Mouse (Mus musculus) cerebellum, adult (tissue): ENCODE measurements around the gene Trpt1.

Experiments used
- ATAC-seq: cut with Nextera tagmentation; 2 replicates; pipeline ENCODE4 v1.9.2; 2017; ENCODE audit warnings: mild to moderate bottlenecking, moderate library complexity, mixed read lengths; ENCODE audit not compliant: insufficient number of reproducible peaks, low FRiP score, low TSS enrichment

Gene Trpt1

DNA sequence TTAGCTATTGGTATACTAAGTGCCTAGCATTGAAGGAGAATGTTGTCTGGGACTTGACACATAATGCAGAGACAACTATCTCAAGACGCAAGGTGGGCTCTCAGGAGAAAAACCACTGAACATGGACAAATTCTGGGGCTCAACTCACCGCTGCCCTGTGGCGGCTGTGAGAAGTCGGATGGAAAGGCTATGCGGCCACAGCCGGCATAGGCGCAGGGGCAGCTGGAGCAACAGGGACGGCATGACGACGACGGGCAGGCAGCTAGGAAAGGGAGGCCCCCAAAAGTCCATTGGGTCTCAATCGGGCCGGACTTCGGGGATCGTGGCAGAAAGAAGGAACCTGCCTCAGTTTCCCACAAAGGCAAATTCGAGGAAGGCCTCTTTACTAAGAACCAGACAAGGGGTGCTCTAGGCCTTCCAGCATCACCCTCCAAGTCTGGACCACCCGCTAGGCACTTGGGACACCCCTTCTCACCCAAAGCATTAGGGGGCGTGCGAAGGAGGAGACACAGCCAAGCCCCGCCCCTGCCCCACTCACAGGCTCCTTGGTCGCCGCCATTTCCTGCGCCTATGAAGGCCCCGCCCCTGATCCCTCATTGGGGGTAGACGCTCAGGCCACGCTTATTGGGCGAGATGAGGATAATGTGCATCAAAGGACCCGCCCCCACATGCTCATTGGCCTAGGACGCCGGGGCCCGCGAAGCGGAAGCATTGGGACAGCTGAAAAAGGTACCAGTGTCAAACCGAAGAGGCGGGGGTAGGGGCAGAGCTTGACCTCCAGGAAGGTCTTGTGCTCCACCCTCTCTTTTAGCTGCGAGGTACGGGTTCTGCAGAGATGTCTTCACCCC, 3.7 kb upstream of the Trpt1 start, which contains the start of gene Dnajc4:
Gene Dnajc4 (minus strand): TSS at position 562 of the 848 bp plus-strand sequence.
- ATAC-seq: peak; percentile 85

DNA sequence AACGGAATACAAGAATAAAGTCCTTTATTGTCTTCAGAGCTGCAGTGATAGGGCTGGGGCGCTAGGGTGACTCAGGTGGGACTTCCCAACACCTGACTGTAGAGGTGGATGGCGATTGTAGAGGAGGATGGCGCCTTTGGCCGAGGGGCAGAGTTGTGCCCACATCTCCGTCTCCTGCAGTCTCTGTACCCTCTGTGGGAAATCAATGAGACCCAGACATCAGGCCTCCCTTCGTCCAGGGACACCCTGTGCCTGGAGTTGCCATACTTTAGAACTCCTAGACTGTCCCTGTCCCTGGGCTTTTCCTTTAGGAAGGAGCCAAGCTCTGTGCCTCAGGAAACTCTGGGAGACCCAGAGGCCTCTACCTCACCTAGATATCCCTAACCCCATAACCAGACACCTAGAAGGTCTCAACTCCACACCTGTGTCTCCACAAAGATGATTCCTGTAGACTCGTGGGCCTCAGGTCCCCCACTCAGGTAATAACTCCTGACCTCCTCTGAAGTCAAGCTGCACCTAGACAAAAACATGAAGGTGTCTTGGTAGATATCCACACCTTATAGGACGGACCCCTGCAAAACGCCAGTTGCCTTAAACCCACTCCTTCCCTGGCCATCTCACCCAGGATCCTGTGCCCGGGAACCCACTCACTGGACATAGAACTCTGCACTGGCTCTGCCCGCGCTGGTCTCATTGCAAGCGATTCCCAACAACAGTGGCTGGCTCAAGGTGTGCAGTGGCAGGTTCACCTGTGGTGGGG, 2.7 kb upstream of the Trpt1 start:
- ATAC-seq: no peak

DNA sequence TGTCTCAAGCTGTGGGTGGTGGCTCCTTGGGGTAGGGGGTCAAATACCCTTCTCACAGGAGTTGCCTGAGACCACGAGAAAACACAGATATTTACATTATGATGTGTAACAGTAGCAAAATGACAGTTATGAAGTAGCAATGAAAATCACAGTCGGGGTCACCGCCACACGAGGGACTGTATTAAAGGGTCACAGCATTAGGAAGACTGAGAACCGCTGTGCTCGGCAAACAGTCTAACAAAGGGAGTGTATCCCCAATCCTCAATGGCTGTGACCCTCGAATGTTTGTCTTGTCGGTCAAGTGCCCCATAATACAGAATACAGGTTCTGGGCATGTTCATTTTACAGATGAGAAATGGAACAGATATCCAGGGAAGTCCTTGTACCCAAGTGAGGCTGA, 1.9 kb upstream of the Trpt1 start:
- no peak for ATAC-seq

DNA sequence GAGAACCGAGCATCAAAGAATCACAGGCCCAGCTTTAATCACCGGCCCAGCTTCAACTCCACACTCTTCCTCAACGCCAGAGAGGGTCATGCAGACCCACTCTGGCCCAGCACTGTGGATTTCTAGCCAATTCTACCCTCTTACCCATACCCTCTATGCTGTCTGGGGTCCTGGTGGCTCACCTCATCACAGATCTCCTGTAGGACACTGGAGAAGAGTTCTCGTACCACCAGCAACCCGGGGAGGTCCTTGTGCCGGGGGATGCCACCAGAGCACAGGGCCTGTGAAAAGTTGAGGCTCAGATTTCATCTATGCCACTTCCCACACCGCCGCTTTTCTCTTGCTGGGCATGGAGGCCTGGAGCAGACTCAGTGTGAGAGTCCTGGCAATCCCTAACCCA, 1.4 kb upstream of the Trpt1 start:
- no peak for ATAC-seq

DNA sequence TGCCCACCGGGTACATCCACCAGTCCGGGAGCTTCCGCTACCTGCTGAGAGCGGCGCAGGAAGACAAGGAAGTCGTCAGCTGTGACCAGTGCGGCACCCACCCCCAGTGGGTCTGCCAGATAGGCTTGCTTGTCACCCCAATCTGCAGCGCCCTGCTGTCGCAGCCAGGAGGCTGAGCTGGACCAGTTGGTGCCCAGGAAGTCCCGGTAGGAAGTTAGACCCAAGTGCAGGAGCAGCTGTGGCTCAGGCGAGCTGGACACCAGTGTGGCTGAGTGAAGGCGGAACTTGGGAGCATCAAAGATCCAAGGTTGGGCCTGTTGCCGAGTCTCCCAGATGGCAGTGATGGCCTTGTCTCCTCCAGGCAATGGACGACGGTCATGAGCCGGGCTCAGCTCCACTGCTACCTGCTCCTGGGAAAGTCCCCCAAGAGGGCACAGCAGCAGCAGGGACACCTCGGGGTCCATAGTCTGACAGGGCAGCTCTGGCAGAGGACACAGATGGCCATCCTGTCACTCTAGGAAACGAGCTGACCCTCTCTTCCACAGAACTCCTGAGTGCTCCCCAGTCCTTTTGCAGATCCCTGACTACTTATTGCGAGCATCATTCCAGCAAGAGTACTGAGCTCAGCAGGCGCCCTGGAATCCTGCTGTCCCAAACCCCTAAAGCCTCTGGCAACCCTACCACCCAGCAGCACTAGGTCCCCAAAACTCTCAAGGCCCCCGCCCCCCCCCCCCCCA, 508 bp upstream of the Trpt1 start:
- no peak for ATAC-seq

DNA sequence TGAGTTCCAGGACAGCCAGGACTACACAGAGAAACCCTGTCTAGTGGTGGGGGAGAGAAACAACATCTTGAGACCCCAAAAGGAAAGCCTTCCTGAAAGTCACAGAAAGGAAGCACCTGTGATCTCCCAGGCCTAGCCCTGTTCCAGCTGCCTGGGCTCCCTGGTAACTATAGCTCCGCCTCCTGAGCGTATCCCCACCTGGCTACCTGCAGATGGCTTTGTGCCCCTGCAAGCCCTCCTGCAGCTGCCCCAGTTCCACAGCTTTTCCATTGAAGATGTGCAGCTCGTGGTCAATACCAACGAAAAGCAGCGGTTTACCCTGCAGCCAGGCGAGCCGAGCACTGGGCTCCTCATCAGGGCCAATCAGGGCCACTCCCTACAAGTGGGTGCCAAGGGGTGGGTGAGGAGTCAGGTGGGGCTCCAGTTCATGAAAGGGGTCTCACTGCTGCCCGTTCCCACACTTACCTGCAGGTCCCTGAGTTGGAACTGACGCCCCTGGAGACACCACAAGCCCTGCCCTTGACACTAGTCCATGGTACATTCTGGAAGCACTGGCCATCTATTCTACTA, 1.9 kb downstream of the Trpt1 start:
- no peak for ATAC-seq

DNA sequence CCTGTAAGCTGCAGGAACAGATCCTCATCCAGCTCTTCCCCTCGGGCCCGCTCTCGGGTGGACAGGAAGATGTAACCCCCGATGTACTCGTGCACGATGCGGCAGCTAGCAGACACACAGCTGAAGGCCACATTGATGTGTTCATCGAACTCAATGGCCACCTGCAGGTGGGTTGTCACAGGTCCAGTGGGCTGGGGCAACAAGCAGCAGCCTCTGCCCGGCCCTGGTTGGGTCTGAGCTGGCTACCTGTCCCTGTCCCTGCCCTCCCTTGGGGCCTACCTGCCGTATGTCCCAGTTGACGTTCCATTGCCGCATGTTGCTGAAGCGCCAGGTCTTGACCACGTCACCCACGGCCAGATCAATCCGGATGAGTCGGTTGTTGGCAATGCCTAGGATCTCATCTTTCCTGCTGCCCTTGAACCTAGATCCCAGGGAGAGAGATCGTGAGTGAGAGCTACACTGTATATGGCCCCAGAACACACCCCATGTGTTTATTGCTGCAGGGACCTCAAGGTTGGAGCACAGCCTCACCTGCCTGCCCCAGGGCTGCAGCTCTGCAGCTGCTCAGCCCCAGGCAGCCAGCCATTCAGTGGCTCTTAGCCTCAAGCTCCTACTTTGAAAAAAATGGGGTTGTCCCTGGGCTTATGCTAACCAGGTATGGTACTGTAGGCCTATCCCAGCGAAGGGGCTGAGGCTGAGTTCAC, 3.6 kb downstream of the Trpt1 start:
- no peak for ATAC-seq

DNA sequence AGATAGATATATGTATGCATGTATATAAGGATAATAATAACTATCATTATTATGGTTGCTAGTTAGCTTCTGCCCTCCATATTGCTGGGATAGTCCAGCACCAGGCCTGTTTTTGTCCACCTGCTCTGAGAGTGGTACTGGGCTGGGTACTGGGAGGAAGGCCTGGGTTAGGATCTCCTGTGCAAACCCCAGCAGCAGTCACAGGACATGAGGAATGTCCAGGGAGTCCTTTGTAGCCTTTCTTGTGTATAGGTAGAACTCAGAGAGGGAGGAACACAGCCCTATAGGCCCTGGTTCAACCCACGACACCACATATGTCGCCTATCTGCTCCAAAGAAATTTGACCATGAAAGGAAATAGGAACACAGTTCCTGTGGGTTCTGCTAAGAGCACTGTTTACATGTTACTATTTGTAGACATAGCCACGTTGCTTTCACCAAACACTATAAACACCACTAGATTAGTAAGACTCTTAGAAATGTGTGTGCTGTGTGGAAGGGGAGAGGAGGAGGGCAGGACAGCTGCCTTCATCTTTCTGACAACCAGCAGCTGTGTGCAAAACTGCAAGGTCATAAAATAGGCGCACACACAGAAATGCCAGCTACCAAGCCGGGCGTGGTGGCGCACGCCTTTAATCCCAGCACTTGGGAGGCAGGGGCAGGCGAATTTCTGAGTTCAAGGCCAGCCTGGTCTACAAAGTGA, 11.1 kb downstream of the Trpt1 start:
- ATAC-seq: no peak

DNA sequence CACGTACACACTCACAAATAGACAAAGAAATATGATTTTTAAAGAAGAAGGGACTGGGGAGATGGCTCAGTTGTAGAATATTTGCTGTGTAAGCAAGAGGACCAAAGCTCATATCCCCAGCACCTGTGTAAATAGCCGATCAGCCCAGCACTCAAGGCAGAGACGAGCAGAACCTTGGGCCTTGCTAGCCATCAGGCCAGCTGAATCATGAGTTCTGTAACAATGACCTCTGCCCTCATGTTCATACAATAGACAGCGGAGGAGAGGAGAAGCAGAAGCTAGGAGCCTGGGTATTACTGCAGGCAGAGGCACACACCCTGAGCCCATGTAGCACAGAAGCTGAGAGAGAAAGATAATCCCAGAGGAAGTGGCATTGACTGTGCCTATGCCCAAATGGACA, 16.5 kb downstream of the Trpt1 start:
- no peak for ATAC-seq

DNA sequence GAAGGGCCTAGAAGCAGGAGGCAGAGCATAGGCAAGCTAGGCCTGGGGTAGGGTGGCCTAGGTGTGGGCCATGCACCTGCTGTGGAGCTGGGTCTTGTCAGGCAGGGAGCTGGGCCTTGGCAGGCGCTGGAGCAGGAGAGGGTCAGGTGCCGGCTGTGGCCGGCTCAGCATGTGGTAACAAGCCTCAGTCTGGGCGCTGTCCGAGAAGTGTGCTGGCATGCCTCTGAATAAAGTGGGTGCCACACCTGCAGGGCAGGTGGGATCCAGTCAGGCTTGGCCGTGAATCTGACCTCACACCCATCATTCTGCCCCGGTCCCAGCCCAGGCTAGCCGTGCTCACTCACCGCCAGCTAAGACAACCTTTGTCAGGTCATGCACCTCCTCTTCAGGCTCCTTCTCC, 18.1 kb downstream of the Trpt1 start:
- no peak for ATAC-seq

DNA sequence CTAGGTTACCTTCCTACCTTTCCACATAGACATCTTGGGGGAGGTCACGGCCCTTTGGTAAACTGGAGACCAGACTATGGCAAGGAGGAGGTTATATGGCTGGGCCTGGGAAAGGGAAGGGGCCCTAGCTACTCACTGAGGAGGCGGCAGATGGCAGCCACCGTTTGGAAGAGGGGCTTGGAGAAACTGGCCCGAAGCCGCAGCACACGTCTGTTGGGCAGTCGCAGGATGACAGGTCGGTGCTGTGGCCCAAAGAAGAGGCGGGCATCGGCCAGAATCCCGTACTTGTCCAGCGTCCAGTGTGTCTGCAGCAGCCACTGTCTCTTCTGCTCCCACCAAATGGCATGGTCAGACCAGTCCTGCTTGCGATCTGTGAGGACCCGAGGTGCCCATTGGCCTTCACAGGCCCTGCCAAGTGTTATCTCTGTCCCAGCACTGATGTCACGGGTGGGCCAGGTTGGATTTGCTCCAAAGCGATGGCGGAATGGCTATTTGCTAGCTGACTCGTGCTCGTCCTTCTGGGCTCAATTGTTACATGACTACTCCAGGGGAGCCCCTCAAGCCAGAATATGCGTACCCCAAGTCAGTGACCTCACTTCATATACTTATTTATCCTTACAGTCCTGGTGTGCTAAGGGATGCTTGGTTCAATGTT, 18.7 kb downstream of the Trpt1 start:
- ATAC-seq: no peak

DNA sequence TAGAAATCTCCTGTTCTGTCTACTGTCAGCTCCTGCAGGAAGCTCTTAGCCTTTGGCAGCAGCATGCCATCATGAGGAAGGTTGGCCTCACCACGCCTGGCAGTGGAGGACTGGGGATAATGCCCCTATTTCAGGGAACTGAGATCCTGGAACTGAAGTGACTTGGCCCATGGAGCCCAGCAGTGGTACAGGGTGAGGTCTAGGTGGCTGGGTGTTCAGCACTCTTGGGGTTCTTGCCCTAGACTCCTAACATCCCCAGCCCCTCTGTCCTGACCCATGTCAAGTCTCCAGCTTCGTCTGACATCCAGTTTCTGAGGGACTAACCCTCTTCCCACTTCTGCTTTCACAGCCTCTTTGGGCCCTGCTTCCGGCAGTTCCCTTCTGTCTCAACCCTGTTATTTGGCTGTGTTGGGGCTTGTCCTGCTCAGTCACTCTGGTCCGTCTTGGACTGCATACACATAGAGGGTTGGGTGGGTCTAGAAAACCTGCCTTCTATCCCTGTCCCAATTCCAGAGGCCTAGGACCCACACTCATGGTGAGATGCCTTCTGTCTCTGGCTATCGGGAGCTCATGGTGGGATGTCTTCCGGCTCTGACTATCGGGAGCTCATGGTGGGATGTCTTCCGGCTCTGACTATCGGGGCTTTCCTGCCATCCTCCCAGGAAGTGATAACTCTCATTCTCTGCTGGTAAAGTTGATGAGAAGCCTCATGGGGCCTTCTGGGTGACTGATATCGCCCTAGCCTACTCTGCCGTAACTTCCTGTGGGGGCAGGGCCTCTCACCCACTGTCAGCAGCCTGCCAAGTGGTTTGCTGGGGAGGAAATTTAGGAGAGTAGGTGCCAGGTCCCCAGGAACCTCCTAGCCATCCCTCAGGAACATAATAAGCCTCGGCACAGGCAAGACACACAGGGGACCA, 21.9 kb downstream of the Trpt1 start:
- no peak for ATAC-seq

DNA sequence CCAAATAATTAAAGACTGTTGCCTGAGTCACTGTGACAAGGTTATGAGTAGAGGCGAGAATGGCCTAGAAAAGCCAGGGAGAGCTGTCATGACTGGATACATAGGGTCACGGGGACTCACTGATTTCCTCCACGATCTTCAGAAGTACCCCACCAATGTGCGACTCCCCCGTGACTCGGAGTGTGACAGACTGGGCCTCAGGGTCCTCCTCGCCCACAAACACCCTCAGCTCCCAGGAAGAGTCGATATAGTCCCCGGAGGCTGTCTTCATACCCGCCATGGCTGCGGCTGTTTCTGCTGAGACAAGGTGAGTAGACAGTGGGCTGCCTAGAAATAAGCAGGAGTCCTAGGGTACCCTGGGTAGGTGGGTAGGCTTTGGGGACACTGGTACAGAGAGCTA, 22.6 kb downstream of the Trpt1 start:
- ATAC-seq: no peak

DNA sequence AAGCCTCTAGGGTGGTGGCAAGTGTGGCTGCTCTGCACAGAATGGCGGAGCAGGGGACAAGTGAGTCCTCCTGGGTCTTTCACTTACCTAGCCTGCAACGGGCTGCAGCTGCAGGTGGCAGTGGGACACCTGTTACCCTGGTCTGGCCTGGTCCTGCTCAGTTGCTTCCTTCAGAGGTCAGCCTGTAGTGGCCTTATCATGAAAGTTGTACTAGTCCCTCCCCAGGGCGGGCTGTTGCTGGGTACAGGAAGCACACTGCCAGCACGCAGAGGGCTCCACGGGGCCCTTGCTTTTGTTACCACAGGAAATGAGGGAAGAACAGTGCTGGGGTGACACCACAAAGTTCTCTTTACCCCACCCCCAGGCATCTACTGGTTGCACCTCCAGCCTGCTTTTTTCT, 23.3 kb downstream of the Trpt1 start, which contains the start of gene Fermt3:
Gene Fermt3 (minus strand): TSS at position 279 of the 400 bp plus-strand sequence.
- ATAC-seq: no peak

DNA sequence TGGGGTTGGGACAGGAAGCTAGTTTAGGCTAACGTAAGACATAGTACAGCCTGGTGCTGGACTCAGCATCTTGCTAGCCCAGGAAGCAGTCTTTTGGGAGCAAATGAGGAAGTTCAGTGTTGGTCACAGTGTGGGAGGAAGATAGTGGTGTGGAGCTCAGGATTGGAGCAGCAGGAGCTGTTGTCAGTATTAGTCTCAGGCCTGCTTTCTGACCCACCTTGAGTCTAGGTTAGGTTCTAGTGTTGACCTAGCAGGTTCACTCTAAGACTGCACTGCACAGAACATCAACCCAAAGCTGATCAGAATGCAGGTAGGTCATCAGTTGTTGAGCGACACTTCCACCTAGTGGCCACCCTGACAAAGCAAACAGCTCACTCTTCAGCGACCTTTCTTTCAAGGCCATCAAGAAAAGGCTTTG, 24.3 kb downstream of the Trpt1 start:
- ATAC-seq: peak; percentile 45; the same call in 1 of the 2 replicates

DNA sequence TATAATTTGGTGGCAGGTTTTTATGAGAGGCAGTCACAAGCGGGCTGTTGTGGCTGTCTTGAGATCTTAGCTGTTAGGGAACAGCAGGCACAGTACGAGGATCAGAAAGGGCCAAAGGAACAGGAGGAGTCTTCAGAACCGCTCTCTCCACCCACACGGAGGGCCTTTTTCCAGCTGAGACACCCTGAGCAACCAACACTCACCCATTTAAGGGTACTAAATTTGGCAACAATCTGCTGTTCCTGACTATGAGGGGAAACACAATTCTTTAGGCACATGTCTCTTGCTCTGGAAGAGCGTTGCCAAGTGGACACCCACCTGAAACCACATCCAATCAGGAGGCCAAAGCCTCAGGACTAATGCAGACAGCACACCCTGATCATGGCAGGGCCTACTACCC, 33.6 kb downstream of the Trpt1 start:
- ATAC-seq: no peak

DNA sequence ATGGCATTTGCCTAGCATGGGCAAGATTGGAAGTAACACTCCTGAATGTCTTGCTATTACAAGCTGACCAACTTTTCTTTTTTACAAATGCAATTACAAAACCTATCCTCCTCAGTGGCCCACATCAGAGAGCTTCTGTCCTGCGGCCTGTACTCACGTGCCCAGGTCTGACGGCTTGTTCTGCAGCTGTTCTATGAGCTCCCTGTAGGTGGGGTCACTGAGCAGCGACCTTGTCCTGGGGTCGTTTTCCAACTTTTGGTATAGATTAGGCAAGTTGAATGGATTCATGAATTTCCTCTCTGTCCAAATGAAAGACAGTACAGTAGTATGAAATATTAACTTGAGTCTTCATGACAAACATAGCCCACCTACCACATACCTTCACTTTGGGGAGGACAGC, 38.1 kb downstream of the Trpt1 start:
- ATAC-seq: no peak
